Mouse (Mus musculus) embryonic stem cell, embryonic (primary cell): ENCODE measurements at regions not wholly inside any gene's neighbourhood (a gene's known extent, or its start where the extent isn't known, plus 50 kb on each side); places are given as distances from the start of the nearest gene placed in this dataset.
"Not testable (repeated sequence)": the region's sequence is repeated elsewhere in the genome, so short reads cannot be mapped to it uniquely, and the experiment has no call there.

ENCODE experiments used
- CTCF ChIA-PET, 4 experiments: fragments of 300-600 bp in 2 of 4; fragments of 350-600 bp in 2 of 4; sonication (Branson Sonifier 250); formaldehyde crosslinking; loops; one replicate each; lab custom pipeline; 2022; ENCODE audit warnings: inconsistent platforms in 2 of 4; lab: Charles Lee
- POLR2A ChIA-PET, 4 experiments: fragments of 300-600 bp in 2 of 4; fragments of 350-600 bp in 2 of 4; sonication (Branson Sonifier 250); formaldehyde crosslinking; loops; one replicate each; lab custom pipeline; 2022; ENCODE audit warnings: antibody characterized with exemption in 4 of 4, inconsistent platforms in 1 of 4; lab: Charles Lee

DNA sequence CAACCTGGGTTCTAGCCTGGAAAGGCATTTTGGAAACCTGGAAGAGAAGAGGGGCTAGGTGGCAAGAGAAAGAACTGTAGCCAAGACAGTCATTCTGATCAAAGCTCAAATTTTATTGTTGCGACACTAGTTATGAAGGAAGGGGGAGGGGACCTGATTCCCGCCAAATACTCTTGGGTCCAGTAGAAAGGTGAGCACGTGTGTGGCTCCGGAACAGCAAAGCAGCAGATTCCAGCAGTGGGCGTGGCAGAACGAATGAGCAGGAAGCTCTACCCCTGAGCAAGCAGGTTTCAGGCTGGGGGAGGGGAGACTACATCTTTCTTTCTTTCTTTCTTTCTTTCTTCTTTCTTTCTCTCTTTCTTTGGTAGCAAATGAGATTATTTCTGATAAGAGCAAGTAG lies 130.5 kb upstream of the 1700008P02Rik start:
- CTCF ChIA-PET, POLR2A ChIA-PET: not testable (repeated sequence)

DNA sequence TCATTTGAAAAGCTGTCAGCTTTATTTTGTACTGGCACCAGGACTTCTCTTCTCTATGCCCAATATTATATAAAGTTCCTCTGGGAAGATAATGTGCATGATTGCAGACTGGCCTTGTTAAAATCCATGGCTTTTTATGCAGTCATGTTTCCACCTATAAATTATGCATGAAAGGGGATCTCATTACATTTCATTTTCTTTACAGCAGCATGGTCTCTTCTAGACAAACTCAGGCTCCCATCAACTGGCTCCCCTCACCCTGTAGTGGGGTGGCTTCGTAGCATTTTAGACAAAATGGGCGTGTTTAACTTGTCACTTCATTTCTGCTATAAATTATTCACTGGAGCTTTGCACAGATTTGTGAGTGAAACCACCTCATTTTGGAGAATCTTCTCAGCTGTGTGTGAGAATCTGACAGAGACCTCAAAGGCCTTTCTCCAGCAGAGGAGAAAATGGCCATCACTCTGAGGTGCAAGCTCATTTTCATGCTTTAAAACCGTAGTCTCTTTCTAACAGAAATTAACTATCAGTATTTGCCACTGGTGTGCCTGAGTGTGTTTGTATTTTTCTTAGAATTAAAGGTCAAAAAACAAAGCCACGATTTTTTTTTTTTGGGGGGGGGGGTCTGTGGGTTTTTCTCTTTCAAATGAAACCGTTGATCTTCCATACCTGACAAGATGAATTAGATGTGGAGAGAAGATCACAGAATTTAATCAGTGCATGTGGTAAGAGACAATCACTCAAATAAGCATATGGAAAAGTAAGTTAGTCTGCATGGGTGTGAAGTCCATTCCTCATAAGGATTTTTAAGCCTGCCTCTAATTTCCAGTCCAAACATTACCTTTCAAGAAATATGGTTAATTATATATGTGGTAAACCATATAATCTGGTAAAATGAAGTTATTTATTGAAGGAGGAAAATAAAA lies 111.4 kb upstream of the 1700008P02Rik start:
- ChIA-PET CTCF (no interaction called here), POLR2A (no interaction called here)

DNA sequence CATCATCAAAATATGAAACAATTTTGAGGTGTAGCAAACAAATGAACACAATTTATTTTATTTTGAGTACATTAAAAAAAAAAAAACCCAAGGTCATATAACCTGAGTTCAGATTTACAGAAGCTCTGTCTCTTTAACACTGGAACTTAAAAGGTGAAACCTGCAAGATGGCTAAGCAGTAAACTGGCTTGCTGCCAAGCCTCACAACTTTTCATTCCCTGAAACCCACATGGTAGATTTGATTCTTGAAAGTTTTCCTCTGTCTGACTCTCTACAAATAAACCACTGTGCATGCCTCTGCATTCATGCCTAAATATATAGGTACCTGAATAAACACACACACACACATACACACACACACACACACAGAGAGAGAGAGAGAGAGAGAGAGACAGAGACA lies 109.8 kb upstream of the 1700008P02Rik start:
- POLR2A ChIA-PET = no interaction called here
- CTCF ChIA-PET = no interaction called here

DNA sequence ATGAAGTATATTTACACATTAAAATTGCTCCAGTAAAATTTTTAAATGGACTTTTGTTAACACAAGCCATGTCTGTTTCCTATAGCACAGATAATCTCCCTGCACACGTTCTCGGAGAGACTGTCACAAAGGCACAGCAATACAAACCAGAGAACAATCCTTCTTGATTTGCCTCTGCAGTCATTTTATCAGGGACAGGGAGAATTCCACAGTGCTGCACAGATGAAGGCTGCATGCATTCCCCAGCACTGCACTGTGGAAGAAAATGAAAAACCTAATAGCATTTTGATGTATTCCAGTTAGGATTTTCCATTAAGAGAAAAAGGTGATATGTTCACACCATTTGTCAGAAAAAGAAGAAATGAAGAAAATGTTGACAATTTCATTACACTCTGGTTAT lies 63.4 kb upstream of the 1700008P02Rik start:
- ChIA-PET CTCF (no interaction called here), POLR2A (no interaction called here)

DNA sequence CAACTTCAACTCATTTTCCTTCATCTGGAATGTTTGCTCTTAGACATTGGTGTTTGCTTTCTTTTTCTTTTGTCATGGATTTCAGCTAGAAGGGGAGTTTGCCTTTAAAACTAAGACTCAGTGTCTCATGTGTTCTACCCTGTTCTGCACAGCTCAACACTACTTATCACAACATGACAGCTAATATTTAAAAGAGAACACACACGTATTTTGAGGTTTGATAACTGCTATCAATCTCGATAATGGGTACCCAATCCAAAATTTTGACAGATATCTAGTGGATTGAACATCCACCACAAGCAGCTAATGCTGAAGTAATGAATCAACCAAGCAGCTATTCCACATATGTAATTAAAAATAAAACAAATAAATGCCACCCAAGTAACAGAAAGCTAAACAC lies 61.2 kb upstream of the 1700008P02Rik start:
- ChIA-PET POLR2A (interaction anchor here in 2 of 4 experiments (0.6 to 0.7 kb wide), 2 partner anchors 96 to 100 kb away, joined by 4 to 7 read pairs; no protein-coding TSS in a partner anchor), CTCF (no interaction called here)

DNA sequence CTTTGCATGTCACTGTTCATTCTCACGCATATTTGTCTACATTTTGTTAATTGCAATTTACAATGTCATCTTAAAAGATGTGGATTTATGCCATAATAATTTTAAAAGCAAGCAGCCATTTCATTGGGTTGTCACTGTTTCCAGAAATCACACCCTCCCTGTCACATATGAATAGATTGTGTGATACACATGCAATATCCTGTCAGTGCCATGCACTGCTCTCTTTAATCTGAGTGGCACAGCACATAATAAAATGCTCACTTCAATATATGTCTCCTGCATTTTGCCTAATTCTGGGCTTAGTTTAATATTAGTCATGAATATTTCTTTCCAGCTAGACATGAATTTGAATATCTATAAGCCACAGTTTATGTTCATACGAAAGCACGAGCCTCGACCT lies 56.1 kb upstream of the 1700008P02Rik start:
- CTCF ChIA-PET = no interaction called here

DNA sequence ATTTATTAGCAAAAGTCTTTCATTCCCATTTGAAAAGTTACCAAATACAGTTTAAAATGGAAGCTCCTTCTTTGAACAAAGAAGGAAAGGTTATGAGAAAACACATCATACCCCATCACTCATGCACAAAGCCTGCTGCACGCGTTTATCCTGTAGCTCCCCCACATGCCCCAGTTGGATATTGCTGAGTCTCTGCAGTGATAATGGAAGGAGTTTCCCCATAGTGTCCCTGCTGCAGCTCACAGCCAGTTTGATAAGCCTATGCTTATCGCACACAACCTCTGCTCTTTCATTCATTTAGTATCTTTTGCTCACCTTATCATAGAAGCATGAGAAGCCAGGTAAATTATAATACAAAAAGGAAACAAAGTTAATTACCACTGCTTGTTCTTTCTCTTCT lies 55.1 kb upstream of the 1700008P02Rik start:
- POLR2A ChIA-PET = interaction anchor here in 2 of 4 experiments (0.5 to 0.6 kb wide), 4 partner anchors 52 to 385 kb away, joined by 3 read pairs; no protein-coding TSS in a partner anchor
- CTCF ChIA-PET = no interaction called here

More for the DNA sequence above, 56.1 kb upstream of the 1700008P02Rik start:
- POLR2A ChIA-PET = no interaction called here
